Mouse (Mus musculus) T-helper 17 cell (primary cell): ENCODE results near the gene Vmn2r13.
"Not testable (repeated sequence)": the region's sequence is repeated elsewhere in the genome, so short reads cannot be mapped to it uniquely, and the experiment has no call there.

Experiments used
- in situ Hi-C, 2 experiments: fragments of 300-600 bp; cut with MboI, MseI; formaldehyde crosslinking; loops; 1 replicate in 1 of 2; 2 replicates in 1 of 2; pipeline ENCODE4 v1.15.1; 2025; ENCODE audit warnings: high pct_unique_total_duplicates in 2 of 2

Vmn2r13 gene

DNA sequence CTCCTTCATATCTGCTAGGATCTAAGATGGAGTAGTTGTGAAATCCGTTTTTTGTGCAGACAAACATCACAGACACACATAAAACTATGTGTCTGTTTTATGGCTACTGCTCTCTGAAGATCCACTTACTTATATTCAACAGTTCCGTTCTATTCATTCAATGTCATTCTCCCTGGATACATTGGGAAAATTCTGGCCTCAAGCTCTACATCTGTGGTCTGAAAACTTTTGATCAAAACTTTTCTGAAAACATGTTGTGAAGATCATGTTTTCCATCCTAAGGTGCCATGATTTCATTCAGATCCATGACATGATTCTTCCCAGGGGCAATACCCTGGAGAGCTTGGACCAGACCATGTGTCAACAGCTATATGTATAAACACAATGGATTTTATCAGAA is at the start of gene Vmn2r13:
Gene Vmn2r13 (minus strand): TSS at position 101 of the 400 bp plus-strand sequence.
- in situ Hi-C loops, result not testable (repeated sequence)

DNA sequence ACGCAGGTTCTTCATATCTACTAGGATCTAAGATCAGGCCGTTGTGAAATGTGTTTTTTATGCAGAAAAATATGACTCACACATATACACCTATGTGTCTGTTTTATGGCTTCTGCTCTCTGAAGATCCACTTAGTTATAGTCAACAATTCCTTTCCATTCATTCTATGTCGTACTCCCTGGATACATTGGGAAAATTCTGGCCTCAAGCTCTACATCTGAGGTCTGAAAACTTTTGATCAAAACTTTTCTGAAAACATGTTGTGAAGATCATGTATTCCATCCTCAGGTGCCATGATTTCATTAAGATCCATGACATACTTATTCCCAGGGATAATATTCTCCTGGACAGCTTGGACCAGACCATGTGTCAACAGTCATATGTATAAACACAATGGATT is 32.6 kb upstream of the Vmn2r13 start, which contains the start of gene Vmn2r14:
Gene Vmn2r14 (minus strand): TSS at position 101 of the 400 bp plus-strand sequence.
- in situ Hi-C loops, result no loop called here

DNA sequence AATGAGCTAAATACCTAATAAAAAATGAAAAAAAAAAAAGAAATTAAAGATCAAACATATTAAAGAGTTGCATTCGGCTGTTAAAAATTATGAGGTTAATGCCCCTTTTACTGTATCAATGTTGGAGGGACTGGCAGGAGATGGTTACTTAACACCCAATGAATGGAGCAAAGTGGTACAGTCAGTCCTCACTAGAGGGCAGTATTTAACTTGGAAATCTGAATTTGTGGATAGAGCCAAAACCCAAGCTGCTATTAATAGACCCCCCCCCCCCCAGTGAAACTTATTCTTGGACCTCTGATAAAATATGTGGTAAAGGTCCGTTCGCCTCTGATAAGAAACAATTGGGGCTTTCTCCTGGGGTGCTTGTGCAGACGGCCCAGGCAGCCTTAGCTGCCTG is 25.1 kb downstream of the Vmn2r13 start:
- in situ Hi-C loops, result not testable (repeated sequence)

DNA sequence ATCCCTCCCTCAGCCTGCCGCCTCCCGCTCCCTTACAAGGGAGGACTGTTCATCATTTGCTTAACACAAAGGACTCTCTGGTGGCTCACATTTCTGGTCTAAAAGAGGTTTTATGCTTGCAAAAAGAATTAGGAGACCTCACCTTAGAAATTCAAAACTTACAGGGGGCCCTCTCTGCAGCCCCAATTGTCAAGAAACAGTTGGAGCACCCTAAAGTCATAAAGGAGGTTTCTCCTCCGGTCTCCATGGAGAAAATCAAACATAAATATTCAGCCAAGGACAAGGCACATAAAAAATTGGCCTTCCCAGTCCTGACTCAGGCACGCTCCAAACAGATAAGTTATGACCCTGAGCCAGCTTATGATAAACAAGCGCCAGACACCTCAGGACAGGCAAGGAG is 31.9 kb downstream of the Vmn2r13 start:
- in situ Hi-C loops, result no loop called here

DNA sequence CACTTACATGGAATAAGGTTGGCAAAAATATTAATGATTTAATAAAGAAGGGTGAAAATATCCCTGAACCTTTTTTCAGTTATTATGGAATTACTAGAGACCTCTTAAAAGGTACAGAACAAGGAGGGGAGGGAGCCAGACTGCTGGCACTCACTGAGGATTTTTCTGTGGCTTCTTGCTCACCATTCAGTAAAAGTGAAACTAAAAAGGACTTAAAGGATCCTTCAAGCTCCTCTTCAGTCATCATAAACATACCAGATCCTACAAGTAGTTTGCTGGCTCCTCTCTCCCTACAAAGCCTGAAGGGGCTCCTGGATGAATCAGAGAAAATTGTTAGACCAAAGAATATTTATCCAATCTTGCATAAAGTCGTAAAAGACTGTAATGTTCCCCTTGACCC is 32.4 kb downstream of the Vmn2r13 start:
- in situ Hi-C loops, result not testable (repeated sequence)

DNA sequence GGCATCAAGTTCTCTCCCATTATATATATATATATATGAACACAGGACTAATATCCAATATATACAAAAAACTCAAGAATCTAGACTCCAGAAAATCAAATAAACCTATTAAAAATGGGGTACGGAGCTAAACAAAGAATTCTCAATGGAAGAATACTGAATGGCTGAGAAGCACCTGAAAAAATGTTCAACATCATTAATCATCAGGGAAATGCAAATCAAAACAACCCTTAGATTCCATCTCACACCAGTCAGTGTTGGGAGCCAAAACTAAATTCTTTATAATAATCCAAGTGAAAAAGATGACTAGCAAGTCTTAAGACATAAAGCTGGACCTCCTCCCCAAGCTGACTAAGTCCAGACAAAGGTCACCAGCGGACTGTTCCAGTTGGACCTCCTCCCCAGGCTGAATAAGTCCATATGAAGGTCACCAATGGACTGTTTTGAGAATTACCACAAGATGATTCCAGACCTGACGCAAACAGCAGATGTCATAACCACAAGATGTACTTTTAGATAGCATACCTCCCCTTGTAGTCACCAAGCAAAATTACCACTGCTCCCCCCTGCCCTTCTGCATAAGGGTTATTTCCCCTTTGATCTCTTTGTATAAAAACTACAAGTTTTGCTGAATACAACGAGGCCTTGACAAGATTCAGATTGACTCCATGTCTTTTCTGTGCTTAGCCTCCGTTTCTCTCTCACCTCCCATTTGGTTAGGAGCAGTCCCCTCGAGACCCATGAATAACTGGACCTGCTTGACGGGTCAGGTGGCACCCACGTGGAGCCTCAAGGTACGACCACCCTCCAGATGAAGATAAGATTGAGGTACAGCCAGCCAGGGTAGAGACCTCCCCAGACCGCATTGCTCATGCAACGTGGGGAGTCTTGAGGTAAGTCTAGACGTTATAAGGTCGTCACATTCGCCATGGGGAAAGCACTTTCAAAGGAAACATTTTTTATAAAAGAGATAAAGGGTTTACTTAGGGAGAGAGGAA is 33.2 kb downstream of the Vmn2r13 start:
- in situ Hi-C loops, result not testable (repeated sequence)

DNA sequence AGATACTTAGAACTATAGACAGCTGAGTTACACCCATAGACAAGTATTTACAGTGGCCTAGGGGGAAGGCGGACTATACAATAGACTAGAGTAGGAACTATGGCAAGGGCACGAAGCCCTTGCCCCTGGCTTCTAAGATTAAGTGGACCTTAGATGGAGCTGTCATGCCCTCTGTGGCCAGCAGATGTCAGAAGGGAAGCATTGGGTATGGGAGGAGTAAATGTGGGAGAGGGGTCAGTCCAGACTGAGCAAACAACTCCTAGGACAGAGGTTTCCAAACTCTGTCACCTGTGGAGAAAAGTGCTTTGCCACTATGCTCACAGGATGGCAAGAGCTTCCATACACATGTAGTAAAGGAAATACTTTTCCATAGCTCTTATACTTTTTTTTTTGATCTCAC is 52.5 kb downstream of the Vmn2r13 start:
- in situ Hi-C loops, result loop anchor here in 1 of 2 experiments (25.0 kb wide), 1 partner anchor 823 kb away; no protein-coding TSS in a partner anchor

DNA sequence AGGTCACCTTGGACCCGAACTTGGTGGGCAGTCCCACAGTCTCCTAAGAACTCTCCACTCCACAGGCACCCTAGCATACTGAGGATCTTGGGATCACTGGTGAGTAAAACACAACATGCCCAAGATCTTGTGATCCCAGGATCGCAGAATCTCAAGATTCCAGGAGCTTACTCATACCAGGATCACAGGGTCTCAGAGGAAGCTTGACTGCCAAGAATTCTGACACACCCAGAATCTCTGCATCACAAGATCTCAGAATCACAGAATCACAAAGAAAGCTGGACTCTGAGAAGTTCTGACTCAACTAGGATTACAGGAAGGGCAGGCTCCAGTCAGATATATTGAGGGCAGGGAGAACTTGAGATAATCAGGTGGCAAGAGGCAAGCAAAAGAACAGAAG is 55.3 kb downstream of the Vmn2r13 start:
- in situ Hi-C loops, result loop anchor here in 1 of 2 experiments (25.0 kb wide), 1 partner anchor 826 kb away; no protein-coding TSS in a partner anchor
